Mouse (Mus musculus) heart, embryonic 14.5 days (tissue): ENCODE results near the gene Tcf15. TPM values are rescaled to one million over a fixed set of nuclear protein-coding genes. Genes with fewer than 3 reads are reported as not detected.

Experiments
- ATAC-seq: fragments of 200-750 bp; cut with Nextera tagmentation; 2 replicates; pipeline ENCODE4 v1.8.0; 2017; ENCODE audit warnings: low read depth, moderate TSS enrichment; ENCODE audit not compliant: insufficient number of reproducible peaks, insufficient read depth, low FRiP score
- H3K27ac ChIP-seq, 2 experiments: fragments of 200-500 bp in 1 of 2; fragments of 300-500 bp in 1 of 2; sonication (generic) in 1 of 2; replicated peaks in 1 of 2; 2 replicates each; pipeline ENCODE4 v1.5.1; 2012 to 2014; ENCODE audit warnings: low read depth in 2 of 2, low read length in 2 of 2, control low read depth in 1 of 2, mild to moderate bottlenecking in 1 of 2, mixed read lengths in 1 of 2; ENCODE audit not compliant: control insufficient read depth in 1 of 2, insufficient read depth in 1 of 2
- H3K27me3 ChIP-seq: fragments of 300-500 bp; sonication (generic); 2 replicates; pipeline ENCODE4 v1.6.1; 2014; ENCODE audit warnings: mild to moderate bottlenecking, low read length, control low read depth; ENCODE audit not compliant: control insufficient read depth, insufficient read depth
- H3K36me3 ChIP-seq: fragments of 300-500 bp; sonication (generic); 2 replicates; pipeline ENCODE4 v1.6.1; 2014; ENCODE audit warnings: mild to moderate bottlenecking, control low read depth, low read length, mixed read lengths; ENCODE audit not compliant: control insufficient read depth, insufficient read depth
- H3K4me1 ChIP-seq, 2 experiments: fragments of 200-500 bp in 1 of 2; fragments of 300-500 bp in 1 of 2; sonication (generic) in 1 of 2; 2 replicates each; pipeline ENCODE4 v1.6.1; 2012 to 2014; ENCODE audit warnings: low read length in 2 of 2, control low read depth in 1 of 2, mixed read lengths in 1 of 2; ENCODE audit not compliant: control insufficient read depth in 2 of 2, insufficient read depth in 2 of 2
- H3K4me2 ChIP-seq: fragments of 300-500 bp; sonication (generic); 2 replicates; pipeline ENCODE4 v1.6.1; 2014; ENCODE audit warnings: mild to moderate bottlenecking, low read length
- H3K4me3 ChIP-seq, 2 experiments: fragments of 200-500 bp in 1 of 2; fragments of 300-500 bp in 1 of 2; sonication (generic) in 1 of 2; 2 replicates each; pipeline ENCODE4 v1.5.1; 2012 to 2014; ENCODE audit warnings: low read length in 2 of 2, mild to moderate bottlenecking in 2 of 2, control low read depth in 1 of 2, low read depth in 1 of 2, moderate library complexity in 1 of 2; ENCODE audit not compliant: control insufficient read depth in 1 of 2, insufficient read depth in 1 of 2
- H3K9ac ChIP-seq: fragments of 300-500 bp; sonication (generic); 2 replicates; pipeline ENCODE4 v1.6.1; 2014; ENCODE audit warnings: mild to moderate bottlenecking, low read length
- H3K9me3 ChIP-seq: fragments of 300-500 bp; sonication (generic); 2 replicates; pipeline ENCODE4 v1.6.1; 2016; ENCODE audit warnings: low read length, control low read depth; ENCODE audit not compliant: control insufficient read depth
- WGBS: fragments of 180-500 bp; shearing (Covaris S2); extraction: QIAGEN DNeasy Blood & Tissue Kit; methylation state at CpG from one replicate; pipeline ENCODE4 v1.1.7; 2014; 5-methylcytosine and 5-hydroxymethylcytosine counted together
- polyA plus RNA-seq: library from polyadenylated mRNA; unstranded; fragments of >200 nt; fragmentation: Nextera tagmentation; extraction: Ambion mirVana; gene quantifications from 2 replicates; pipeline ENCODE4 v1.2.1, GENCODE M21; 2014

The Tcf15 gene
- polyA plus RNA-seq, 1 experiment from 2014 or later, result 16.0 TPM

DNA sequence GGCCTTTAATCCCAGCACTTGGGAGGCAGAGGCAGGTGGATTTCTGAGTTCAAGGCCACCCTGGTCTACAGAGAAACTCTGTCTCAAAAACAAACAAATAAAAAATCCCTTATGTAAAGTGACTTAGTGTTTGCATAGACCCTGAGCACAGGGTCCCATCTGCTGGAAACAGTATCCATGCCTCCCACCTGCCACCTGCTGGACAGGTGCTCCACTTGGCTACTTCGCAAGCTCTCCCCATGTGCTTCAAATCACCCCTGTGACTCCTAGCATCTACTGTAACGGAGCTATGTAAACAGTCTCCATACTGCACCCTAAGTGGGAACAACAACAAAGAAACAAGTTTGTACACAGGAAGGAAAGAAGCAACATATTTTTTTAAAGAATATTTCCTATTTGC is 14.8 kb upstream of the Tcf15 start:
- WGBS, result 62% methylated on average over 2 of the region's 2 CpGs
- no peak overlapping the region for H3K4me3 ChIP-seq
- ATAC-seq, result no peak

DNA sequence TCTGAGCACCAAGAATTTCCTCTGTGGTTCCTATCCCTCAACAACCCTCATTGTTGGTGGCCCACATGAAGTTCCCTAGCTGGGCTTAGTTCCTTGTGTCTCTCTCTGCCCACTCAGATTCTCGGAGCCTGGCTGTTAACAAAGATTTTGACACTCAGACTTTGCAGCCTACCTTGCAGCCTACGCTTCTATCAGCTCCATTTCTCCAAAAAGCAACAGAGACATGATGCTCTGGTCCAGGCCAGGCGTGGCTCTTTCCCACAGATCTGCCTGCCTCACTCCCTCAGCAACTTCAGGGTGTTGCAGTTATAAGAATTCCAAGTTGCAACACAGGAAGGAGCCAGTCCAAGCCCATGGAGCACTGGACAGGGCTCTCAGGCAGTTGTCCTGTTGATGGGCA is 13.6 kb upstream of the Tcf15 start:
- no peak overlapping the region for H3K4me2 ChIP-seq
- WGBS, result 55% methylated on average over 3 of the region's 3 CpGs
- peaks cover 2 to 3% of the 10 kb centered on the region in 2 experiments; a peak in 2 of 4 replicates for H3K4me1 ChIP-seq
- ATAC-seq, result no peak
- no peaks in the 10 kb centered on the region for H3K27me3 ChIP-seq
- no peaks in the 10 kb centered on the region; the same call in 1 of the 2 replicates for H3K9me3 ChIP-seq
- no peak overlapping the region for H3K9ac ChIP-seq
- H3K4me3 ChIP-seq, result no peak overlapping the region
- H3K27ac ChIP-seq, result no peak overlapping the region
- no peaks in the 10 kb centered on the region for H3K36me3 ChIP-seq

More for the DNA sequence above, 14.8 kb upstream of the Tcf15 start:
- H3K4me1 ChIP-seq, result peaks cover 2 to 3% of the 10 kb centered on the region in 2 experiments; a peak in 2 of 4 replicates
- H3K27me3 ChIP-seq, result no peaks in the 10 kb centered on the region
- no peaks in the 10 kb centered on the region for H3K36me3 ChIP-seq
- H3K4me2 ChIP-seq, result no peak overlapping the region
- H3K27ac ChIP-seq, result no peak overlapping the region
- no peak overlapping the region for H3K9ac ChIP-seq
- no peaks in the 10 kb centered on the region for H3K9me3 ChIP-seq

- Histone ChIP-seq H3K4me2 (no peak overlapping the region), H3K9me3 (no peaks in the 10 kb centered on the region; the same call in 1 of the 2 replicates), H3K27ac (no peak overlapping the region), H3K4me3 (no peak overlapping the region), H3K4me1 (peaks cover 2 to 3% of the 10 kb centered on the region in 2 experiments; a peak in 2 of 4 replicates), H3K36me3 (no peaks in the 10 kb centered on the region), H3K27me3 (no peaks in the 10 kb centered on the region), H3K9ac (no peak overlapping the region)
- no peak for ATAC-seq
- WGBS, result 45% methylated on average over 9 of the region's 9 CpGs
Measured at GRCm38 (mm10) chr2:152132016-152132415, 11.3 kb upstream of the Tcf15 start.

DNA sequence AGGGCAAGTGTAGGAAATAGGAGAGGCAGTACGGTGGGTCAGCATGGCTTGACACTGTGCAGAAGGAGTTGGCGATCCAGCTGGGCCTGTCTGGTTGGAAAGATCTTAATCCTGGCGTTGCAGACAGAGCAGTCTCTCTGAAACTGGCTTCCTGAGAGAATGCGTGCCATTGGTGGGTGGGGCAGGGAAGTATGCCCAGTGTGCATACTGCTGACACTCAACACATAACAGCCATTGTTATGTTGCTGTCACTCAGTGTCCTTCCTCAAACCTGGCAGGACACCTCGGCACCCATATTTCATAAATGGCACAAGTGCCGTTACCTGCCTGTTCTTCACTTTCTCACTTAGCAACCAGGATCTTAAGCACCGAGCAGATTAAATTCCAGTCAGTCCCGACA is 10.7 kb upstream of the Tcf15 start:
- 44% methylated on average over 8 of the region's 8 CpGs for WGBS
- ATAC-seq, result no peak
- peaks cover 2 to 3% of the 10 kb centered on the region in 2 experiments; a peak in 2 of 4 replicates for H3K4me1 ChIP-seq
- H3K27me3 ChIP-seq, result no peaks in the 10 kb centered on the region
- H3K36me3 ChIP-seq, result no peaks in the 10 kb centered on the region
- H3K9ac ChIP-seq, result no peak overlapping the region
- no peak overlapping the region for H3K4me2 ChIP-seq
- no peaks in the 10 kb centered on the region; the same call in 1 of the 2 replicates for H3K9me3 ChIP-seq
- H3K4me3 ChIP-seq, result no peak overlapping the region
- no peak overlapping the region for H3K27ac ChIP-seq

- ATAC-seq, result no peak
- Histone ChIP-seq H3K27me3 (peaks cover 41% of the 10 kb centered on the region), H3K4me3 (no peak overlapping the region)
Measured at GRCm38 (mm10) chr2:152139191-152139987, 4.0 kb upstream of the Tcf15 start.

DNA sequence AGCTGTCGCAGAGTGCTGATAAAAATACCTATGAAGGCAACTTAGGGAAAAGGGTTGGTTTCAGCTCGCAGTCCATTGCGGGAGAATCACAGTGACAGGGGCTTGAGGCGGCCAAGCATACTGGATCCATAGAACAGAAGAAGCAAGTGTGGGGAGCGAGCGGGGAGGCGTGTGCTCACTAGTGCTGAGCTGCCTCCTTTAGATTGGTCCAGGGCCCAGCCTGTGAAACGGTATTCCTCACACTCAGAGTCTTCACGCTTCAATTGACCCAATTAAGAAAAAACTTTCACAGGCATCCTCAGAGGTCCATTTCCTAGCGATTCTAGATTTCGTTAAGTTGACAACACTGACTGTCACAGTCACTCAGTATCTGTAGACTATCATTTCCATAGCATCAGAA is 2.4 kb upstream of the Tcf15 start:
- no peaks in the 10 kb centered on the region for H3K36me3 ChIP-seq
- H3K9me3 ChIP-seq, result no peaks in the 10 kb centered on the region
- no peak for ATAC-seq
- H3K27me3 ChIP-seq, result peaks cover 56% of the 10 kb centered on the region
- H3K4me2 ChIP-seq, result no peak overlapping the region
- H3K4me3 ChIP-seq, result no peak overlapping the region
- no peak overlapping the region for H3K9ac ChIP-seq
- H3K4me1 ChIP-seq, result peaks cover 2 to 26% of the 10 kb centered on the region in 2 experiments; a peak in 2 of 4 replicates
- H3K27ac ChIP-seq, result no peak overlapping the region
- WGBS, result 50% methylated on average over 11 of the region's 11 CpGs

More at GRCm38 (mm10) chr2:152139191-152139987, 4.0 kb upstream of the Tcf15 start:
- 62% methylated on average over 10 of the region's 10 CpGs for WGBS
- Histone ChIP-seq H3K27ac (no peak overlapping the region), H3K4me2 (no peak overlapping the region), H3K9me3 (no peaks in the 10 kb centered on the region; the same call in 1 of the 2 replicates), H3K4me1 (peaks cover 2 to 26% of the 10 kb centered on the region in 2 experiments; a peak in 2 of 4 replicates), H3K9ac (no peak overlapping the region), H3K36me3 (no peaks in the 10 kb centered on the region)

- Histone ChIP-seq H3K36me3 (no peaks in the 10 kb centered on the region), H3K4me2 (peak overlapping the region; percentile 88), H3K27ac (no peak overlapping the region), H3K27me3 (peaks cover 56% of the 10 kb centered on the region), H3K4me1 (peaks cover 2 to 26% of the 10 kb centered on the region in 2 experiments; a peak in 2 of 4 replicates), H3K9me3 (no peaks in the 10 kb centered on the region), H3K9ac (peak overlapping the region; percentile 57), H3K4me3 (peak overlapping the region; percentile 48 to 55; a peak in 3 of 4 replicates)
- 30% methylated on average over 1 of the region's 1 CpGs for WGBS
- ATAC-seq, result no peak
Measured at GRCm38 (mm10) chr2:152141491-152141890, 1.9 kb upstream of the Tcf15 start.
